Mouse (Mus musculus): Measurements from ENCODE around the gene Jmjd8.
"Not testable (repeated sequence)": the region's sequence is repeated elsewhere in the genome, so short reads cannot be mapped to it uniquely, and the experiment has no call there.

Gene Jmjd8

DNA sequence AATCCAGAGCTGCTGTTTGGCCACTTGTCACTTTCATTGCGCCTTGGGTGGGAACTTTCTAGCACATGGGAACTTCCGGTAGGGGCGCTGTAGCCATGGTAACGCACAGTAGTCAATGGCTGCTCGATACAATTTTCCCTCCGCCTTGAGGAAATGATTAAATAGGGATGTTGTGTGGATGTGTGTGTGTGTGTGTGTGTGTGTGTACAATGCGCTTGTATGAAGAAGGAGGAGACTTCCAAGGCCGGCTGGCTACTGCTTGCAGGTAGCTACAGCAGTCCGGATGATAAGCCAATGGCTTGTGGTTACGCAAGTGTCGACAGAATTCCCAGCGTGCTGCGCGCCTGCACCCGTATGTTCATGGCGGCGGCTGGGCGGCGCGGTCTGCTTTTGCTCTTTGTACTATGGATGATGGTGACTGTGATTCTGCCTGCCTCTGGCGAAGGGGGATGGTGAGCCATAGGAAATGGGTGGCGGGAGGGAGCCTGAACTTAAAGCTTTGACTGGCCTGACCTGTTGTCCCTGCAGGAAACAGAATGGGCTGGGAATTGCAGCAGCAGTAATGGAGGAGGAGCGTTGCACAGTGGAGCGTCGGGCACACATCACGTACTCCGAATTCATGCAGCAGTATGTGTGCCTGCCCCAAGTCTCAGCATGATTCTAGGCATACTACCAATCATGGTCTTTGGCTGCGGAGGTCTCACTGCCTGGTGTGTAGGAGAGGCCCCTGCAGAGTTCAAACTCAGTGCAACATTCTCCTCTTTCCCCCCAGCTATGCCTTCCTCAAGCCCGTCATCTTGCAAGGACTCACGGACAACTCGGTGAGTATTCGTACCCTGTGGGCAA is at the start of gene Jmjd8:
TSS of gene Jmjd8 (plus strand) at position 156 of the 846 bp plus-strand sequence.
- DNase-seq (ENCODE audit: low spot score): peak; percentile 71

DNA sequence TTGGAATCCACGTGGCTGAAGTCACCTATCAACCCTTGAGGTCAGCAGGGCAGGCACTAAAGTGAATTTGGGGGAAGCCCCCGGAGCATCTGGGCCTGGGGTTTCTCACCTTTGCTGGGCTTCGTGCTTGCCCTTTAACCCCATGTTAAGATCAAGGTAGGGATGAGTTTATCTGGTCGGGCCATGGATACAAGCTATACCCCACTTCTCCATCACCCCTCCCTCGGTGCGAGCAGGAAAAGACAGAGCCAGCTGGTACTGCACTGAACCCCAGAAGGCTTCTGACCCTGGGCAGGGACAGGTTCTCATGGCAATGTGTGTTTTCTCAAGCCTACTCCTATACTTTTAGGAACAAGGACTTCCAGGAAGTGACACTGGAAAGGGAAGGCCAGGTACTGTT is 47.3 kb upstream of the Jmjd8 start:
- DNase-seq (ENCODE audit: low spot score): no peak

DNA sequence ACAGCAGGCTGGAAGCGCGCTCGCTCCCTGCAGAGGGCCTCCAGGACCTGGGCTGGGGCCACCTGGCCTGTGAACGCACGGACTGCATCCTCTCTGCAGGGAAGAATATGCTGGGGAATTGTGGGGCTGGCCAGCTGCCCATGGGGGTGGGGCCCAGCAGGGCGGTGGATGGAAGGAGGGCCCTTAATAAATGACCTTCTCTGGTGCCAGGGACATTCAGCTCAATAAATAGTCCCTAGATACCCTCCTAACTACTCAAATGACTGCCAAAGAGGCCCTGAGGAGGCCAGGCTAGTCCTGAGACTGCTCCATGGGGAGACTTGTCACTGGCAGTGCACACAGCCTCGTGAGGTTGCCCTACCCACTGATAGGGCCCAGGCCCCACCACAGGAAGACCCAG is 45.6 kb upstream of the Jmjd8 start:
- no peak for DNase-seq (ENCODE audit: low spot score)

DNA sequence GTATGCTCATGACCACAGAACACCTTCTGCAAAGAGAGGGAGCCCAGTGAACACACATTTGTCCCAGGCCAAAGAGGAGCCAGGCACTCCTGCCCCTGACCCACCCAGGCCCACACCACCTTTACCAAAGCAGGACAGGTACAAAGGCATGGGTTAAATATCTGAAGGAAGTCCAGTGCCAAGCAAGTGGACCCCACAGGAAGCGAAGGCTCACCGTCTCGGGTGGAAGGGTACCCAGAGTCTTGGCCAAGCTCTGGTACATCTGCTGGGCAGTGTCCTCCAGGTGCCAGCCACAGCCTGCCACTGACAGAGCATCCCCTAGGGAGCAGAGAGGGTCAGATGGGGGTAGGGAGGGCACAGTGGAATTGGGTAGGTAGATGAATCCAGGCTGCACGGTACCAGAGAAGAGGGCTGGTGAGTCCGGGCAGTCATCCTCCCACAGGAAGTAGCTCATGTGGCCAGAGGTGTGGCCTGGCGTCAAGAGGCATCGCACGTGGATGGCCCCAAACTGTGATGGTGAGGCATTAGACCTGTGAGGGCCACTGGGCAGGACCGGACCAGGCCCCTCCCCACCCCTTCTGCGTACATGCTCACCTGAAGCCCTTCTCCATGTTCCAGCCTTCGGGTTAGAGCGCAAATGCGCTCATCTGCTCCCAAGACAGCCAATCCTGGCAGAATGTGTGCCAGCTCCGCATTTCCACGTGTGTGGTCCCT is 44.6 kb upstream of the Jmjd8 start:
- DNase-seq (ENCODE audit: low spot score): no peak

DNA sequence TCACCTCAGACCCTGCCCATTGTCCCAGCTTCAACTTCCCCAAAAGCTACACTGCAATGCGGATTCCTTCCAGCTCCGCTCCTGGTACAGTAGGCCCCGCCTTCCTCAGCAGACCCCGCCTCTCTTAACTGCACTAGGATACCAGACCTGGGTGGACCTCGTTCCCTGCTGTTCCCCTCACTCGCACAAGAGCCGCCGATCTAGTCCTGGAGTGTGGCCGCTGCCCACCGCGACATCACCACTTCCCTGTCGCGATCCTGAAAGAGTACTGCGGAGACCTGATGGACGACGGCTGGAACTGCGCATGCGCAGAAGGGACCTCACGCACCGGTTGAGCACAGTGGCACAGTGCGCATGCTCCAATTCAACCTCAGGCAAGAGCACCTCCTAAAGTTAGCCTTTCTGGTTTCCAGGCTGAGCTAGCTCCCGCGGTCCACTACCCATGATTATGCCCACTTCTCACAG is 43.4 kb upstream of the Jmjd8 start, which contains the start of gene Haghl:
TSS of gene Haghl (minus strand) at position 393 of the 465 bp plus-strand sequence.
- peak; percentile 98 for DNase-seq (ENCODE audit: low spot score)

DNA sequence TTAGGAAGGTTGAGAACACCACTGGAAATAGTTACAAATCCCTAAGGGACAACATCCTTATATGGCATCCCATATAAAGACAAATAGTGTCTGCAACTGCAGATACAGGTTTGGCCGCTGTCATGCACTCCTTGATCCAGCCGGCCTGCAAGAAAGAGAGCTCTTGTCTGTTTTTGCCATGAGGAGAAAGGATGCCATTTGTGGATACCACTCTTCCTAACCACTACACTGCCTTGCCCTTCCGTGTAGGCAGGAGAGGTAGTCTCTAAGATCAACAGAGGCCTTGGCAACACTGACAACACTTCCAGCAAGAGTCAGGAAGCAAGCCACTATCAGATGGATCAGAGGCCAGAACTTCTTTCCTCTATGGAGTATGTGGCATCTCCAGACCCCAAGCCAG is 42.4 kb upstream of the Jmjd8 start, which contains the start of gene Ccdc78:
TSS of gene Ccdc78 (plus strand) at position 301 of the 400 bp plus-strand sequence.
- no peak for DNase-seq (ENCODE audit: low spot score)

DNA sequence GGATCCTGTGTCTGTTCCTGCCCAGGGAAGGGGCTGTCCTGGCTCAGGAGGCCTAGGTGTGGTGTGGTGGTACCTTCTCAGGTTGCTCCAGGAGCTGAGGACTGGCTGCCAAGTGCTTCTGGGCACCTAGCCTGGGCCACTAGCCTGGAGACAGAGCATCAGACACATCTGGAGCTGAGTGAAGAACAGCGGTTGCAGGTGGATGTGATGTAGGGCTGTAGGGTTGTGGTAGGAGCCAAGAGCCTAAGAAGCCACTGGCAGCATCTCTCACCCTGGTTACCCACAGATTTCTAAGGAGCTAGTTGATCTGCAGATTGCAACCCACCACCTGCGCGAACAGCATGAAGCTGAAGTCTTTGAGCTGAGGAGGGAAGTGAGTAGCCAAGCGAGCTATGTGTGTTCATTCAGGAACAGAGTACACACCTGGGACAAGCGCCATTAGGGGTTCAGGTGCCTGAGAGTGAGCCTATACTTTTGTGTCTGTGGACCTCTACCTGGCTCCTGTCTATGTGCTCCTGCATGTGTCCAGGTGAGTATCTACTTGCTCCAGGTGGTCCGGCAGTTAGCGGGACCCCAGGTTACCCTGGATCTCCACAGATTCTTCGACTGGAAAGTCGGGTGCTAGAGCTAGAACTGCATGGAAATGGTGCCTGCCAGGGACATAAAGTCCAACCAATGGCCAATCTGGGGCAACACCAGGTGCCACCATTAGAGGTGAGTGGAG is 41.7 kb upstream of the Jmjd8 start:
- DNase-seq (ENCODE audit: low spot score): no peak

DNA sequence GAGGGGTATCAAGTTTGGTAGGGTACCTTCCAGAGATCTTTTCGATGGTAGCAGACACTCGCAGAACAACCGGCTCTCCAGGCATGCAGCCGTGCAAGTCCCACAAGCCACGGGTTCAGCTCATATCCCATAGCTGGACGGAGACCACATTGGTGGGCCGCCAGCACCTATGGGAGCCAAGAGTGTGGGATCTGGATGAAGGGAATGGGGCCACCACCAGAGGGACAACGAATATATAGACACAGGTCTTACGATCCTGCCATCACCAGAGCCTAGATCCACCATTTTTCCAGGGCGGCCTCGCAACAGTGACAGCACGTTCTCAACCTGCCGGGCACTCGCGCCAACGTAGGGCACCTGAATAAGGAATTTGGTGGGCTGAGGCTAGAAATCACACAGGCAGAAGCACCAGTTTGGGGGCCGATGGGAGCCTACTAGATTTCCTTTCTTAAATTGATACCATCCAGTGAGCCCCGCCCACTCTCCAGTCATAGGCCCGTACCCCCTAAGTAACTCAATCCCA is 37.3 kb upstream of the Jmjd8 start:
- DNase-seq (ENCODE audit: low spot score): no peak

DNA sequence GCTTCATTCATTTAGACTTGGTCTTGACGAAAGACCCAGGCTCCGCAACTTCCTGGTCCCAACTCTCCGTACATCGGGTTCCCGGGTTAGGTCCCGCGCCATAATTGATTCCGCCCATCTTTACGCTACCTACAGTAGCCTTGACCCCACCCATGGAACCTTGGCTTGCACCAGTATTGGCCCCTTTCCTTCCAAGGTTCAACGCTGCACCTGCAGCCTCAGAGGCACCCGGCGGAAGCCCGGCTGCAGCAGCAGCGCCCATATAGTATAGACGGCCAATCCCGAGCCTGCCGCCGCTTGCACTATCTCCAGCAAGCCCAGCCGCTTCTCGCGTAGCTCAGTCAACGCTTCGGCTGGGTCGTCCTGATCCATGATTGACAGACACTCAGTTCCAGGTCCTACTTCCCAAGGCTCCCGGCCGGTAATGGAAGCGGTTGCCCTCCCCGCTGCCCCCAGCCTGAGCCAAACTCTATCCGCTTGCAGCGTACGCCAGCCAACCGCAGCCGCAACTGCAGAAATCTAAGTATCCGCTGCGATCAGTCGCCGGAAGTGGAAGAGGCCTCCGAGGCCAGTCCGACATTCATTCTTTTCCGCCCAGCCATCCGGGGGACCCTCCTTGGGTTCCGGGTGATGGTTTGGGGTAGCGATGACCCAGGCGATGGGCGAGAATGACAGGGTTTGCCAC is 36.7 kb upstream of the Jmjd8 start:
- no peak for DNase-seq (ENCODE audit: low spot score)

DNA sequence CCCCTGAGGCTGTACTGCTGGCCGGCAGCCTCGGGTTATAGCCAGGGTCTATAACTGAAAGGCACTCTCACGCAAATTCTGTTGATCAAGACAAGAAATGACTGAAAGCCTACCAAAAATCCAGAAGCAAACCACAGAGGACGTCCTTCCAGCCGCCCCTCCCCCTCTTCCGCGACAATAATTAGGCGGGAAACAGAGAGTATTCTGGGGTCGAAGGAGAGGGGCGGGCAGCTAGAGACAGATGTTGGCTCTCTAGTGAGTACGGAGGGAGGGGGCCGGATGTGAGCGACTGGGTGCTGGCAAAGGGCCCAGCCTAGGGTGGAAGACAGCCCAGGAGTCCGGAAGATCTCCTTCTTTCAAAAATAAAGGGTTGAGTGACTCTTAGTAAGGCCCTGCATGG is 36.1 kb upstream of the Jmjd8 start, which contains the start of gene Fam173a:
TSS of gene Fam173a (minus strand) at position 287 of the 400 bp plus-strand sequence.
- DNase-seq (ENCODE audit: low spot score): no peak

DNA sequence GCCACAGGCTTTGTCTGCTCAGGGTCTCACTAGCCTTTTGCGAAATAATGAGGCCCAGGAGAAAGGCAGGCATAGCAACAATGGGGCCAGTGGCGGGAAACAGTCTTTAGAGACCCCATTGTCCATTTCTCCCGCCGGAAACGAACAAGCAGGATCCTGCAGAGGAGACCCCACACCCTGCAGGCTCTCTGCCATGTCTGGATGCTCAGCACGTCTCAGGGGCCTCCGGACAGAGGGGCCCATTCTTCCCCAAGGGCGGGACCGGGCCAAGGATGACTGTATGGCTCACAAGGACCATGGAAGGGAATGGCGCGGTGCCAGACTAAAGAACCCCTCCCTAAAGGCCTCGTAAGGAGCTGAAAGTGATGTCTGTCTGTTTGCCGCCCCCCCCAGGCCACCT is 34.5 kb upstream of the Jmjd8 start:
- DNase-seq (ENCODE audit: low spot score): no peak

DNA sequence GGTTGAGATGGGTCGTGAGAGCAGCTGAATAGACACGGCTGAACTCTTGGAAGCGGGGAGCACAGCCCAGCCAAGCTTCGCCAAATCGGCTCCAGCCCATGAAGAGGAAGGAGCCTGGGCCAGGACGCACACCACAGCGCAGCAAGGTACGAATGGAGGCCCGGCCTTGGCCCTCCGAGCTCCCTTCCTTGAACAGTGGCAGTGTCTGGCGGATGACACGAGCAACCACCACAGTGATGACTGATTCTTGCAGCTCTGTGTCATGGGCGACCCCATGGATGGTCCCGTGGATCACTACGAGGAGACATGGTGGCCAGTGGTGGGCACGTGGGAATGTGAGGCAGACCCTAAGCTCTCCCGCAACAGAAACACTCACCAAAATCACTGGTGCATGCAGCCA is 33.7 kb upstream of the Jmjd8 start:
- DNase-seq (ENCODE audit: low spot score): no peak

DNA sequence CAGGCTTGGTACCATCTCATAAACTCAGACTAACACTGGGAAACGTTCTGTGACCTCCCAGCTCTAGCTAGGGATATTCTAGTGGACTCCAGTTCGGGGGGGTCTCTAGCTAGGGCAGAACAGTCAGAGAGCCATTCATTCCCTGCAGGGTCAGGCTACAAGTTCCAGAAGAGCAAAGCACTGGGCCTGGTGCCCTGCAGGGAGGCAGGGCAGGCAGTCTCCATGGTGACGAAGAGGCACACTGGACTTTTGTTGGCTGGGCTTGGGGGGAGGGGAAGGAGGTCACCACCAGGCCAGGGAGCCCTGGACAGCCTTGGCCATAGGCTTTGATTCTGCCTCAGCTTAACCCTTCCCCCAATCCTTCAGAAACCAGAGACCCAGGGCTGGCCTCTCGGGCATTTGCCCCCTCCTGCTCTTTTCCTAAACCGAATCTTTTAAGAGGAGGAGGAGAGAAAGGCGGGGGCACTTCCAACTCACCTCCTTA is 33.0 kb upstream of the Jmjd8 start, which contains the start of gene AC134908.4:
TSS of gene AC134908.4 (minus strand) at position 51 of the 484 bp plus-strand sequence.
- DNase-seq (ENCODE audit: low spot score): no peak

DNA sequence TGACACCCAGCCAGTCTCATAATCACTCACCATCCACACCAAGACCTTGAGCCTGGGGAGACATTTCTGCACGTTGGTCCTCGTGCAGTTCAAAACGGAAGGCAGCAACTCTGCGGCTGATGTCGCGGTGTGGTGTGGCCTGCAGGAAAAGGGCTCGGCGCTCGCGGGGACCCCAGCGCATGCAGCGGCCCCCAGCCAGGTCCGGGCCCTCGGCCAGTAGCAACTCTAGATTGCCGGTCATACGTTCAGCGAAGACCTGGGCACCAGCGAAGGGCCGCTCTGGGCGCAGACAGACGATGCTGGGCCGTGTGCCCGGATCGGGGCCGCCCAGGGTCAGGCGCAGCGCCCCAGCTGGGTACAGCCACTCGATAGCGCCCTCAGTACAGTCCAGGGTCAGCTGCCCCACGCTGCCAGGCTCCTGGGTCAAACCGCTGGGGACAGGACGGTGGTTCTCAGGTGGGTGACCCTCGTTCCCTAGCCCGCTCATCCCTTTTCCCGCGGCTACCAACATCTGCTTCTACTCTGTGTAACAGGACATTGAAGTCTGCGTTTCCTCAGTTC is 32.4 kb upstream of the Jmjd8 start:
- DNase-seq (ENCODE audit: low spot score): no peak

DNA sequence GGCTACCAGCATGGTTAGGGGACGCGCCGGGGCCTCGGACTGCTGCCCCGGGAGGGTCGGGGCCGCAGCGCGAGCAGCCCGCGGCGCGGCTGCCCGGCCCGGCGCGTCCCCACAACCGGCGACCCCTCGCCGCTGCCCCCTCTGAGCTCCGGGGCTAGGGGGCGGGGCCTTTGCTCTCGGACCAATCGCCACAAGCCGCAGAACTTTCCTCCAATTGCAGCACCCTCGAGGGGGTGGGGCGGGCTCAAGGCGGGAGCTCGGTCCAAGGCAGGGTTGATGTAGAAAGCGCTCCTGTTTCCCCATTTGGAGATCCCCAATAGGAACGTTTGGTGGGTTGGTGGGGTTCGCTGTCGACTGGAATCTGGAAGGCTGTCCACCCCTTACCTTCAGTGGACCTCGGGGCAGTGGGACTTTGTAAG is 31.7 kb upstream of the Jmjd8 start, which contains the start of gene Metrn:
TSS of gene Metrn (minus strand) at position 186 of the 419 bp plus-strand sequence.
- DNase-seq (ENCODE audit: low spot score): no peak

DNA sequence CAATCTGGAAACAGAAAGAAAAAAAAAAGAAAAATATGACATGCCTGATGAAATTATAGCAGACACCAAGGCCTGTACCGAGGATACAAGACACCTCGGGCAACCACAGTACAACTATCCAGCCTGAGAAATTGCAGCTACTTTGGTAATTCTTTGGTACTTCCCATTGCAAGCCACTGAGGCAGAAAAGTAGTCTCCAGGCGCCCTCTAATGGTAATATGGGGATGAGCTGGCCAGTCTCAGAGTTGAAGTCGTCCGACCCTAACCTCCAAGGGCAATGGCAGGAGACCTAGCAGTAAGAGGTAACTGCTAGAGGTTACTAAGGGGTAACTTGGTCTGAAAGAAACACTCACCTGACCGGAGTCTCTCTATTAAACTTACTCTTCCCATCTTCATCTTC is 27.6 kb upstream of the Jmjd8 start:
- DNase-seq (ENCODE audit: low spot score): no peak

DNA sequence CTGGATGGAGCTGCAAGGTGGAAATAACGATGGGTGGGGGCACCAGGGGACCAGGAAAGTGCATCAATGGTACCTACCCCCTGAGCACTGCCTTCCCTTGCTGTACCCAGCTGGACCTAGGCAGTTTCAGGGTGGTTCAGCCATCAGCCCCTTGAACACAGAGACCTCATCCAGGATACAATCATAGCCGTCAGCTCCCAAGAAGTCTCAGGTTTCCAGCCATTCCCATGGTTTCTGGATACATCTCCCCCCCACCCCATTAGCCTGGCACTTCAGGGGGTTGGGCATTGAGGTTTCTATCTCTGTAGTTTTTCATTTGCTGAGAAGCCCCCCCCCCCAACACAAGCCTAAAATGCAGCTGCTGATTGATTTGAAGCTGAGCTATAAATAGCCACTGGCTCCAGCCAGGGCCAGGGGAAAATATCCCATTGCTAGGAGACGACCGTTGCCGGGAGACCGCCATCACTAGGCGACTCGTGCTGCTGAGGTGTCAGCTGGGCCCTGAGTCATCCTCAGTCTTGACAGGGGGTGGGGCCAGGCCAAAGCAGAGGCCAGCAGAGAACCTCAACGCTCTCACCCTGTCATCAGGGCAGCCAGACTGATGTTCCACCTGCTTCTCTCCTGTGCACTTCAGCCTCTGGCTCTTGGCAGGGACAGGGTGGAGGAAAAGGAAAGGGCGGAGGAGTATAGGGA is 25.7 kb upstream of the Jmjd8 start:
- DNase-seq (ENCODE audit: low spot score): no peak

DNA sequence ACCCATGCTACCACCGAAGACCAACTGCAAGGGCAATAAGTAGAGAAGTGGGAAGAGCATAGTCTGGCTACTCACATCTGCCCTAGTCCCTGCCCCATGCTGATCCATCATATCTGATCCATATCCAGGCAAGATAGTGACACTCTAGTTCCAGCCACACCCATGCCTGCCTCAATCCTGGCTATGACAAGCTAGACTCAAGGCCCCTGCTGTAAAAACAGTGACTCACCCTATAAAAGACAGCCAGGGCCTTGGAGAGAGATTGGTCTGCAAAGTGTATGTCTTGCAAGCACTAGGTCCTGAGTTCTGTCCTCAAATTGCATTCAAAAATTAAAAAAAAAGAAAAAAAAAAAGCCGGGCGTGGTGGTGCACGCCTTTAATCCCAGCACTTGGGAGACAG is 22.2 kb upstream of the Jmjd8 start:
- no peak for DNase-seq (ENCODE audit: low spot score)

DNA sequence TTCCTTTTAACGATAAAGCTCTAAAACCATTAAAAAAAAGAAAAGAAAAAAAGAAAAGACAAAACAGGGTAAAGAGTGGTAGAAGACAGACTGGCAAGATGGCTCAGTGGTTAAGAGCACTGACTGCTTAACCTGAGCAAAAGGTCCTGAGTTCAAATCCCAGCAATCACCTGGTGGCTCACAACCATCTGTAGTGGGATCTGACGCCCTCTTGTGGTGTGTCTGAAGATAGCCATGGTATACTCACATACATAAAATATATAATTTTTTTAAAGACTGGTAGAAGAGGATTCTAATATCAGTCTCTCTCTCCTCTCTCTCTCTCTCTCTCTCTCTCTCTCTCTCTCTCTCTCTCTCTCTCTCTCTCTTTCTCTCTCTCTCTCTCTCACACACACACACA is 21.2 kb upstream of the Jmjd8 start:
- not testable (repeated sequence) for DNase-seq (ENCODE audit: low spot score)

DNA sequence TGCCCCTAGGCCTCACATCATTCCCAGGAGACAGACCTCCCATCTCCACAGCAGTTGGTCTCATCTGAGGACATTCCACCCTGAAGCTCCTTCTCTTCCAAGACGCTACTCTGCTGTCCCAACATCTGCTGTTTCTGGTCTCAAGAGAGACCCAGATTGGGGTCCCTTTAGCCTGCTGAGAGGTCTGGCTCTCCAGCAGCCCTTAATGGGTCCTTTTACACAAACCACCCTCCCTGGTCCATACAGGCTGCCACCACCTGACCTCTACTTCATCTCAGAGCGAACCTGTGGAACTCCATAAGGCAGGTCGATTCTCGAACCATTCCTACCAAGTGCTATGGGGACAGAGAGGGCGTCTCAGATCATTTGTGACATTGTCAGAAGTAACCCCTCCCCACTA is 20.6 kb upstream of the Jmjd8 start:
- DNase-seq (ENCODE audit: low spot score): no peak

All from layer of hippocampus, adult 9-10 months (tissue).